Mouse (Mus musculus) adrenal gland, adult 18-20 months (tissue): ENCODE results near the gene Padi2. TPM values are rescaled to one million over a fixed set of nuclear protein-coding genes. Genes with fewer than 3 reads are reported as not detected.
A peak's percentile ranks its signal among the peaks of the same experiment; 100 is the strongest.

Source experiments
- DNase-seq, 2 experiments: peaks; one replicate each; pipeline ENCODE4 v3.0.0; 2021 to 2022; ENCODE audit warnings: low spot score in 2 of 2
- total RNA-seq, 2 experiments: library from RNA; stranded (reverse); gene quantifications; 1 replicate in 1 of 2; 2 replicates in 1 of 2; pipeline ENCODE4 v1.2.3; 2021

Gene Padi2
- total RNA-seq, 2 experiments from 2014 or later: 1.4 to 4.9 TPM

DNA sequence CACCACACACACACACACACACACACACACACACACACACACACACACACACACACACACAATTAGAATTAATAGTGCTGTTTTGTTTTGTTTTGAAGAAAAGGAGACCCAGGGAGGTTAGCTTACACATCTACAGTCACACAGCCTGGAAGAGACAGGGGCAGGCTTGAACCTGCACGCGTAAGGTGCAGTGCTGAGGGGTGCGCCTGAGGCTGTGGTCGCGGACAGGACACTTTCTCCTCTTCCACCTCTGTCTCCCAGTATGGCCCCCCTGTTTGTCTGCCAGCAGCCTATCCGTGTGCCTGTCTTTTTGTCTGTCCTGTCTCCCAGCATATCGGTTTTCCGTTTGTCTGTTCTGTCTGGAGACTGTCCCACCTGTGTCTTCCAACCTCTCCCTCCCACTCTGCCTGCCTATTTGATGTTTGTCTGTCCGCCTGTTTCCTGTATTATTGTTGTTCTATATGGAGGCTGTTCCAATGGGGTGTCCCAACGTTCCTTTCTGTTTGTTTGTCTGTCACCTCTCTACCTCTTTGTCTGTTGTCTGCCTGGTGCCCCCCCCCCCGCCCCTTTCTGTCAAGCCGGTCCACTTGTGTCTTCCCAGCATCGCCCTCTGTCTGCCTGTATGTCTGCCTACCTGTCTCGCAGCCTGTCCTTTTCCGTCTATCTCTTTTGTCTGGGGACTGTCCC is 80.0 kb downstream of the Padi2 start:
- DNase-seq: no peak

DNA sequence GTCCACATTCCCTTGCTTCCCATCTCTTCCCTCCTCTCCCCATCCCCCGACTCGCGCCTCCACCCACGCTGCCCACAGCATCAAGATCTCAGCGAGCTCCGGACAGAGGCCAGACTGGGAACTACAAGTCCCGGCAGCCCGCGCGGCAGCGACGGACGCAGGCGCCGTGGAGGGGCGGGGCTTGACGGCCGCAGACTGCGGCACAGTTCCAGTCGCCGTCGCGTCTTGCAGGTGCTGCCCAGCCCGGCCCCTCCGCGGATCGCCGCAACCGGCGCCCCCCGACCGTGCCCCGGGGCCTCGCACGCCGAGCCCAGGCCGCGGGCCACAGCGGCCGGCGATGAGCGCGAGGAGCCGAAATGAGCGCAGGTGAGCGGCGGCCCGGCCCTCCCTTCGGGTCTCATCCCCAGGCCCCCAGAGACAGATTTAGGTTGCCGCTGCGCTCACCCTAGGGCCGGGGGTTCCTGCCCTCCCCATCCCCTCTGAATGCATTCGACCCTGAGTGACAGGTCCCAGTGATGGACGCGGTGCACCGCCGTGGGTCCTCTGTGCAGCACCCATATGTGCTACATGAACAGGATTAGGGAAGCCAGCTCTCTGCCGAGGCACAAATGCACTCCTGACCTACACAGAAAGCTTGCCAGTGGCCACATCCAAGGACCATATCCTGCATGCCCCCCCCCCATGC is 80.7 kb downstream of the Padi2 start, which contains the start of gene Atp13a2:
TSS of gene Atp13a2 (plus strand) at position 163 of the 685 bp plus-strand sequence.
- DNase-seq: peak; percentile 91 to 93

DNA sequence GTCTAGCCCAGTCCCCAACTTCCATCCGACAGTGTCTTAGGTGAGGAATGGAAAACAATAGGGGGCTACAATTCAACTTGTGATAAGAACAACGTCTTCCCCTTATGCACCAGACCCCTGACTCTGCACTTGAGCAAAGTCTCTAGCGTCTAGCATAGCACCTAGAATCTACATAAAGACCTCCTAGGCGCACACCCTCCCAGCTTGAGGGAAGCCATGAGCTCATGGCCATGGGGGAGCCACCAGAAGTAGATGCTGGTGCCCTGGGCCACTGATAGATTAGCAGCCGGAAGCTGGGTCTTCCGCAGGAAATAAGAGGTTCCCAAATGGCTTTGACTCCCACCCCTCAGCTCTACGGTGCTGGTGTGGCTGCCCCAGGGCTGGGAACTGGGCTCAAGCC is 81.3 kb downstream of the Padi2 start:
- no peak for DNase-seq

DNA sequence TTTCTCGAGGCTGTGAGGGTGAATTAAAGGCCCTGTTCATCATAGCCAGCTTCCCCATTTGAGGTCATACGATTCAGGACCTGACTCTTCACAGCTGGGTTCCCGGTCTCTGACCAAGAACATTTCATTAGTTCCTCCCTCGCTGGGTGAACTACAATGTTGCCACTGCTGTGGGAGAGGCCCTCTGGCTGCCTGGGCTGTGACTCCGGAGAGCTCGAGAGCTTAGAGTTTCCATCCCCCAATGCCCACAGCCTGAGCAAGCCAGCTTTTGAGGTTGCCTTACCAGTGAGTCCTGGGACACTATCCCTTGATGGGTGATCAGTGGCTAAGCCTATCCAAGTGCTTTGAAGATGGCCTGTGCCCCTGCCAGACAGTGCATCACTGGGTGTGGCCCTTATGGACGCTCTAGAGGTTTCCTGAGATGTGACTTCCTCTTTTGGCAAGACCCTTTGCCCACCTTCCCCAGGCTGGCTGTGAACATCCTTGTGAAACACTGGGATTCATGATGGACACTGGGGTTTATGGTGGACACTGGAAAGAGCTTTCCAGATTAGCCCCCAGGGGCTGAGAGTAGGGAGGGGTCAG is 82.7 kb downstream of the Padi2 start:
- no peak for DNase-seq

DNA sequence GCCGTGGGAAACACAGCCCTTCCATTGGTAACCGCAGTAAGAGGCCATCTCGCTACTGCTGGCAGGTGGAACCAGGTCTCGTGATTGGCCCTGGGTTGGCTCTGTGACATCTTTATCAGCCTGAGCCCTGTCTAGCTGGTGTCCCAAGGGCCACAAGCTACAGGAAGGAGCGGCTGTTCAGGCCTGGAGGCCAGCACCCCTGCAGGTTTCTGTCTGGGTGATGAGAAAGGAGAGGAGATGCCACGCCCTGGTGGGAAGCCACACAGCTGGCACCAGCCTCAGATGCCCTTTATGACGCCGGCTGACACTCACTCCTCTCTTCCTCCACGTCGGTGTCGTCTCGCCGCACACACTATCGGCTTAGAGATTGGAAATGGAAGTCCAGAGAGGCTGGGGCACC is 83.3 kb downstream of the Padi2 start:
- DNase-seq: no peak

DNA sequence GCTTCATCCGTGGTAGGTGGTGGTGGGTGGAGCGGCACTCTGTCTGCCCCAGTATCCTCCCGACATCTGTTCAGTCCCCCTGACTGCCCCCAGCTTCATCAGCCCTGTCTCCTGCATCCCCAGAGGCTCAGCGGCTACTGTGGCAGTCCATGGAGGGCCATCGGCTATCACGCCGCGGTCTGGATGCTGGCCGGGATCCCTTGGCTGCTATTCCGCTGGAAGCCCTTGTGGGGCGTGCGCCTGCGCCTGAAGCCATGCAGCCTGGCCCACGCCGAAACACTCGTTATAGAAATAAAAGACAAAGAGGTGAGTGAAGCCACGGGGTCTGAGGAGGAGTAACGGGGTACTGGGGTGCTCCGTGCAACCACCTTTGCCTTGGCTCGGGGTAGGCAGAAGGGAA is 86.1 kb downstream of the Padi2 start:
- no peak for DNase-seq

DNA sequence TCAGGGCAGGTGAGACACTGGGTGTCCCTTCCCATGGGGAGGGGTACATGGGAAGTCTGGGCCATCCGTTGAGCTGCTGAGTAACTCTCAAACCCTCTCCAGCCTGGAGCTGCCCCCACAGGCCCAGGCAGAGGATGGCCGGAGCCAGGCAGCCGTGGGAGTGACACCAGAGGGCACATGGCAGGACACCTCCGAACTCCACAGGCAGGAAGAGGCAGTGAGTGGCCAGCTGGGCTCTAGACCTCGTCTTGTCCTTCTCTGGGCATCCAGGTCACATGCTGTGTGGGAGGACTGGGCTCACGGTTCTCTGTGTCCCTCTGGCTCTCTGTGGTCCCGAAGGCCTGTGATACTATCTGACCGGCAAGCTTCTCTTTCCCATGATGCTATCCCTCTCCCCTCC is 87.7 kb downstream of the Padi2 start:
- DNase-seq: no peak

DNA sequence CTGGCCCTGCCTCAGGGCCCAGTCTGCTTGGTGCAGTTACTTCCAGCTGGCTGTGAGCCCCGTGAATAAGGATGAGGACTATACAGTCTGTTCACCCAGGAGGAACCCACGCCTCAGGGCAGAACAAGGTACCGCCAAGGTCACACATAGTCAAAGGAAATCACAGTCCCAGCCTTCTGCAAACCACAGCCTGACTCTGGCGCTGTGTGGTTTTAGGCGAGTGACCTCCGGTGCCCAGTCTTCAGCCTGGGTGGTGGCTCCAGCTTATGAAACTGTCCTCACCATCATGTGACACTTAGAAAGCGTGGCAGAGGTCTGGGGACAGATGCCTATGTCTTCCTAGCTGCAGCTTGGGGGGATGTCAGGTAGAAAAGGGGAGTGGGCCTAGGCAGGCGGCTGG is 89.7 kb downstream of the Padi2 start:
- DNase-seq: no peak

DNA sequence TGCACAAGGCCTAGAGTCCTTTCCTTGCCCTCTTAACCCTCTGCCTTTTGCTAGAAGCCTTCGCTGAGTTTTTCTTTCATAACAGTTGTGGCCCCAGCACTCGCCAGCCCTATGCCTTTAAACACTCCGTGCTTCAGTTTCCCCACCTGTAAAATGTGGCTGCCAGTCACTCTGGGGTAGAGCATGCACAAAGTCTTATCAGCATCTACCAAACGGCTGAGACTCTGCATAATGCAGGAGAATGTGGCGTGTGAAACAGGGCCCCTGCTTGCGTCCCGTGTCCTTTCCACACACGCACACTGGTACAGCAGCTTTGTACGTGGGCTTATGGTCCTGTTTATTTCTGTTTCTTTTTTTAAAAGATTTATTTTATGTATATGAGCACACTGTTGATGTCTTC is 90.7 kb downstream of the Padi2 start:
- no peak for DNase-seq

Other genes with a start within 250 kb of the Padi2 start
- gene Arhgef10l, start 240.3 kb upstream of the Padi2 start, total RNA-seq: 10 to 100 TPM in 1 of 2 experiments, 1 to 10 TPM in 1; 6.7 to 10.7 TPM
- gene Rcc2, start 205.8 kb upstream of the Padi2 start, total RNA-seq: 10 to 100 TPM; 46.4 to 72.2 TPM
- not detected for gene Padi6, start 163.7 kb upstream of the Padi2 start, total RNA-seq
- under 1 TPM; 0.17 to 0.99 TPM for gene Padi4, start 132.1 kb upstream of the Padi2 start, total RNA-seq
- not detected for gene Padi3, start 95.7 kb upstream of the Padi2 start, total RNA-seq
- not detected for gene Padi1, start 60.6 kb upstream of the Padi2 start, total RNA-seq
- gene Sdhb, start 54.9 kb downstream of the Padi2 start, total RNA-seq: 100 to 1,000 TPM; 457 to 601 TPM
- gene Atp13a2, start 80.5 kb downstream of the Padi2 start, total RNA-seq: 10 to 100 TPM; 30.2 to 31.0 TPM
- gene Mfap2, start 104.1 kb downstream of the Padi2 start, total RNA-seq: 1 to 10 TPM; 6.4 to 6.6 TPM
- 1 to 10 TPM; 6.4 to 6.9 TPM for gene Crocc, start 154.2 kb downstream of the Padi2 start, total RNA-seq
- 10 to 100 TPM; 59.3 to 61.1 TPM for gene Necap2, start 172.0 kb downstream of the Padi2 start, total RNA-seq
- gene Spata21, start 182.0 kb downstream of the Padi2 start, total RNA-seq: not detected
- 100 to 1,000 TPM; 109 to 127 TPM for gene Szrd1, start 233.4 kb downstream of the Padi2 start, total RNA-seq
- gene Fbxo42, start 241.6 kb downstream of the Padi2 start, total RNA-seq: 10 to 100 TPM; 21.1 to 23.1 TPM